8 mouse cellular contexts compared by ENCODE assay signal in genomic region chr17:57104496-57104895, GRCm38 (mm10). TPM values are rescaled to one million over a fixed set of nuclear protein-coding genes. Genes with fewer than 3 reads are reported as not detected.
A peak's percentile ranks its signal among the peaks of the same experiment; 100 is the strongest.
DNase-seq lines count a peak whose midpoint lies in the region; ATAC-seq lines count a peak whose summit lies in the region.
"Had no signal": no experiment of that assay in that cellular context is flagged by ENCODE, and none has a peak within 500 bp of the region (broad histone marks: within the 10 kb centered on the region; RNA-seq: fewer than 3 reads in every experiment).

No protein-coding gene starts in this region.

- no peak overlapping the region for H3K27ac ChIP-seq in neural tube, embryonic 11.5 days (ENCODE audit: low read depth, low read length)
- no peak overlapping the region for H3K27ac ChIP-seq in heart, embryonic 13.5 days (replicated peaks)
- H3K27ac ChIP-seq in liver, embryonic 13.5 days = no peak overlapping the region

- H3K9ac ChIP-seq in neural tube, embryonic 11.5 days (ENCODE audit: low read length) = no peak overlapping the region; the same call in 1 of the 2 replicates
- peak overlapping the region; percentile 84 for H3K9ac ChIP-seq in heart, embryonic 13.5 days
- 0 out of 2 replicates have a peak overlapping the region, but pooled peaks have one; percentile 26 for H3K9ac ChIP-seq in liver, embryonic 13.5 days

- DNase-seq in neural tube, embryonic 11.5 days (ENCODE audit: low spot score) = no peak
- DNase-seq in neural tube, embryonic 10.5 days (ENCODE audit: extremely low spot score, low spot score) = no peak
- no peak for DNase-seq in liver, embryonic 13.5 days
- no peak for DNase-seq in left cerebral cortex, postnatal 4 days
- no peak for DNase-seq in urinary bladder, postnatal 4 days (ENCODE audit: low spot score in 2 of 2)
- DNase-seq in testis, postnatal 14 days (ENCODE audit: low spot score) = no peak

- intact Hi-C loops in left cerebral cortex, postnatal 4 days (cut with DNase I) = no loop called here

- 50% methylated on average over 4 of the region's 4 CpGs for WGBS in neural tube, embryonic 11.5 days
- 46% methylated on average over 4 of the region's 4 CpGs for whole genome bisulfite sequencing in heart, embryonic 13.5 days
- 29% methylated on average over 4 of the region's 4 CpGs for WGBS in liver, embryonic 13.5 days (ENCODE audit: insufficient replicate concordance)

- peak; percentile 20; the same call in 1 of the 2 replicates for ATAC-seq in neural tube, embryonic 11.5 days (ENCODE audit: insufficient read depth, low FRiP score, low TSS enrichment)
- ATAC-seq in heart, embryonic 13.5 days (ENCODE audit: extremely low read depth, insufficient number of reproducible peaks, low FRiP score, low TSS enrichment) = no peak
- no peak for ATAC-seq in liver, embryonic 13.5 days (ENCODE audit: low read depth)

- no peak overlapping the region for H3K4me3 ChIP-seq in neural tube, embryonic 11.5 days (ENCODE audit: low read depth, low read length)
- H3K4me3 ChIP-seq in heart, embryonic 13.5 days = peak overlapping the region; percentile 67
- H3K4me3 ChIP-seq in liver, embryonic 13.5 days (replicated peaks) = peak overlapping the region; percentile 57; the same call in 1 of the 2 replicates

- H3K36me3 ChIP-seq in neural tube, embryonic 11.5 days (ENCODE audit: control insufficient read depth, insufficient read depth, low read length) = no peaks in the 10 kb centered on the region
- H3K36me3 ChIP-seq in heart, embryonic 13.5 days = no peaks in the 10 kb centered on the region
- H3K36me3 ChIP-seq in liver, embryonic 13.5 days = no peaks in the 10 kb centered on the region

- no peaks in the 10 kb centered on the region for H3K9me3 ChIP-seq in neural tube, embryonic 11.5 days (ENCODE audit: control insufficient read depth, low read length)
- H3K9me3 ChIP-seq in heart, embryonic 13.5 days = no peaks in the 10 kb centered on the region
- no peaks in the 10 kb centered on the region for H3K9me3 ChIP-seq in liver, embryonic 13.5 days (replicated peaks)

- peak overlapping the region; percentile 95 for H3K4me2 ChIP-seq in neural tube, embryonic 11.5 days (ENCODE audit: low read depth)
- H3K4me2 ChIP-seq in heart, embryonic 13.5 days = peak overlapping the region; percentile 90
- peak overlapping the region; percentile 75 for H3K4me2 ChIP-seq in liver, embryonic 13.5 days

- H3K27me3 ChIP-seq in neural tube, embryonic 11.5 days (ENCODE audit: control insufficient read depth, insufficient read depth, low read length) = no peaks in the 10 kb centered on the region
- H3K27me3 ChIP-seq in heart, embryonic 13.5 days (replicated peaks) = 0 out of 2 replicates have a peak, but pooled peaks cover 10% of the 10 kb centered on the region
- H3K27me3 ChIP-seq in liver, embryonic 13.5 days = peaks cover 34% of the 10 kb centered on the region

- no peaks in the 10 kb centered on the region for H3K4me1 ChIP-seq in neural tube, embryonic 11.5 days (ENCODE audit: control insufficient read depth, insufficient read depth, low read length)
- peaks cover 26% of the 10 kb centered on the region for H3K4me1 ChIP-seq in heart, embryonic 13.5 days
- peaks cover 22% of the 10 kb centered on the region for H3K4me1 ChIP-seq in liver, embryonic 13.5 days (replicated peaks)

RNA-seq across cellular contexts. Expression of gene Tnfsf9, which starts 0.6 kb away (rescaled TPM):
- polyA plus RNA-seq in neural tube, embryonic 11.5 days (2014; fragmentation: Nextera tagmentation; extraction: Ambion mirVana) = 6.1 and 6.8 TPM in 2 replicates
- polyA plus RNA-seq in heart, embryonic 13.5 days (2015; fragmentation: Nextera tagmentation; extraction: Ambion mirVana) = 3.2 and 4.7 TPM in 2 replicates
- polyA plus RNA-seq in liver, embryonic 13.5 days (2015; fragmentation: Nextera tagmentation; extraction: Ambion mirVana) = 1.0 and 1.1 TPM in 2 replicates
- total RNA-seq in left cerebral cortex, postnatal 4 days (2021) = 1 to 10 TPM; 1.7 to 2.0 TPM

RNA-seq across cellular contexts. Expression of gene Tubb4a, which starts 16.9 kb away (rescaled TPM):
- polyA plus RNA-seq in neural tube, embryonic 11.5 days (2014; fragmentation: Nextera tagmentation; extraction: Ambion mirVana) = 200 and 229 TPM in 2 replicates
- polyA plus RNA-seq in heart, embryonic 13.5 days (2015; fragmentation: Nextera tagmentation; extraction: Ambion mirVana) = 7.9 and 9.7 TPM in 2 replicates
- 0.55 and 0.87 TPM in 2 replicates for polyA plus RNA-seq in liver, embryonic 13.5 days (2015; fragmentation: Nextera tagmentation; extraction: Ambion mirVana)
- 100 to 1,000 TPM; 308 to 337 TPM for total RNA-seq in left cerebral cortex, postnatal 4 days (2021)

RNA-seq across cellular contexts. Expression of gene Dennd1c, which starts 26.2 kb away (rescaled TPM):
- 2.8 and 2.9 TPM in 2 replicates for polyA plus RNA-seq in neural tube, embryonic 11.5 days (2014; fragmentation: Nextera tagmentation; extraction: Ambion mirVana)
- polyA plus RNA-seq in heart, embryonic 13.5 days (2015; fragmentation: Nextera tagmentation; extraction: Ambion mirVana) = 1.0 and 1.7 TPM in 2 replicates
- 0.97 and 1.6 TPM in 2 replicates for polyA plus RNA-seq in liver, embryonic 13.5 days (2015; fragmentation: Nextera tagmentation; extraction: Ambion mirVana)
- total RNA-seq in left cerebral cortex, postnatal 4 days (2021) = 1 to 10 TPM; 1.2 to 1.4 TPM

RNA-seq across cellular contexts. Expression of gene Slc25a23, which starts 44.8 kb away (rescaled TPM):
- 16.8 and 18.5 TPM in 2 replicates for polyA plus RNA-seq in neural tube, embryonic 11.5 days (2014; fragmentation: Nextera tagmentation; extraction: Ambion mirVana)
- 13.2 and 14.0 TPM in 2 replicates for polyA plus RNA-seq in heart, embryonic 13.5 days (2015; fragmentation: Nextera tagmentation; extraction: Ambion mirVana)
- polyA plus RNA-seq in liver, embryonic 13.5 days (2015; fragmentation: Nextera tagmentation; extraction: Ambion mirVana) = 2.4 and 2.9 TPM in 2 replicates
- total RNA-seq in left cerebral cortex, postnatal 4 days (2021) = 100 to 1,000 TPM; 188 to 219 TPM

RNA-seq across cellular contexts. Expression of gene Cd70, which starts 45.1 kb away (rescaled TPM):
- polyA plus RNA-seq in neural tube, embryonic 11.5 days (2014; fragmentation: Nextera tagmentation; extraction: Ambion mirVana) = 0.28 TPM in 1 of 2 replicates, not detected in the other
- not detected in 2 replicates for polyA plus RNA-seq in heart, embryonic 13.5 days (2015; fragmentation: Nextera tagmentation; extraction: Ambion mirVana)
- not detected in 2 replicates for polyA plus RNA-seq in liver, embryonic 13.5 days (2015; fragmentation: Nextera tagmentation; extraction: Ambion mirVana)
- not detected for total RNA-seq in left cerebral cortex, postnatal 4 days (2021)
- total RNA-seq: adrenal gland, adult 18-20 months had no signal

Comparison
In these comparisons a context has a peak if more than half of its experiments do, and no peak if none do; other contexts are left out.
1. RNA of gene Tubb4a, which starts 16.9 kb away (polyA plus RNA-seq): 200 to 229 TPM in neural tube, embryonic 11.5 days; 7.9 to 9.7 TPM in heart, embryonic 13.5 days and 0.55 to 0.87 TPM in liver, embryonic 13.5 days; every median in the first group is over 10 times any median in the second.
2. Peak in every context shown above with its lines, with median percentiles within 50 percentile points of each other: H3K4me2 ChIP-seq.